Mouse (Mus musculus): ENCODE data around the gene Ank3. TPM values are rescaled to one million over a fixed set of nuclear protein-coding genes. Genes with fewer than 3 reads are reported as not detected.

Ank3 gene
- total RNA-seq, 2 experiments from 2014 or later = 525 to 540 TPM

GRCm38 (mm10) chr10:69810785-69811184 lies 412.2 kb downstream of the Ank3 start:
- DNase-seq (ENCODE audit: extremely low spot score in 1 of 2, low spot score in 2 of 2) = no peak
- intact Hi-C loops (cut with DNase I) = no loop called here

GRCm38 (mm10) chr10:69813823-69814522 lies 415.4 kb downstream of the Ank3 start:
- intact Hi-C loops (cut with DNase I) = no loop called here
- no peak for DNase-seq (ENCODE audit: extremely low spot score in 1 of 2, low spot score in 2 of 2)

GRCm38 (mm10) chr10:69821245-69821644 lies 422.7 kb downstream of the Ank3 start:
- no peak for DNase-seq (ENCODE audit: extremely low spot score in 1 of 2, low spot score in 2 of 2)
- intact Hi-C loops (cut with DNase I) = no loop called here

- intact Hi-C loops (cut with DNase I) = no loop called here
- no peak for DNase-seq (ENCODE audit: extremely low spot score in 1 of 2, low spot score in 2 of 2)
Measured at GRCm38 (mm10) chr10:69828770-69829169, 430.2 kb downstream of the Ank3 start.

GRCm38 (mm10) chr10:69829236-69829635 lies 430.7 kb downstream of the Ank3 start:
- no peak for DNase-seq (ENCODE audit: extremely low spot score in 1 of 2, low spot score in 2 of 2)
- intact Hi-C loops (cut with DNase I) = no loop called here

GRCm38 (mm10) chr10:69831568-69831967 lies 433.0 kb downstream of the Ank3 start:
- DNase-seq (ENCODE audit: extremely low spot score in 1 of 2, low spot score in 2 of 2) = no peak
- intact Hi-C loops (cut with DNase I) = no loop called here

- DNase-seq (ENCODE audit: extremely low spot score in 1 of 2, low spot score in 2 of 2) = no peak
- intact Hi-C loops (cut with DNase I) = no loop called here
Measured at GRCm38 (mm10) chr10:69832241-69832640, 433.7 kb downstream of the Ank3 start.

GRCm38 (mm10) chr10:69832822-69833221 lies 434.2 kb downstream of the Ank3 start:
- intact Hi-C loops (cut with DNase I) = no loop called here
- DNase-seq (ENCODE audit: extremely low spot score in 1 of 2, low spot score in 2 of 2) = no peak

- intact Hi-C loops (cut with DNase I) = no loop called here
- DNase-seq (ENCODE audit: extremely low spot score in 1 of 2, low spot score in 2 of 2) = no peak
Measured at GRCm38 (mm10) chr10:69834700-69835099, 436.1 kb downstream of the Ank3 start.

- intact Hi-C loops (cut with DNase I) = loop anchor here (2.0 kb wide), 1 partner anchor 183 kb away; no protein-coding TSS in a partner anchor
- no peak for DNase-seq (ENCODE audit: extremely low spot score in 1 of 2, low spot score in 2 of 2)
Measured at GRCm38 (mm10) chr10:69845749-69846148, 447.2 kb downstream of the Ank3 start.

- intact Hi-C loops (cut with DNase I) = no loop called here
- no peak for DNase-seq (ENCODE audit: extremely low spot score in 1 of 2, low spot score in 2 of 2)
Measured at GRCm38 (mm10) chr10:69852366-69853091, 454.0 kb downstream of the Ank3 start.

- no peak for DNase-seq (ENCODE audit: extremely low spot score in 1 of 2, low spot score in 2 of 2)
- intact Hi-C loops (cut with DNase I) = no loop called here
Measured at GRCm38 (mm10) chr10:69854587-69855185, 456.1 kb downstream of the Ank3 start.

GRCm38 (mm10) chr10:69858011-69858410 lies 459.4 kb downstream of the Ank3 start:
- DNase-seq (ENCODE audit: extremely low spot score in 1 of 2, low spot score in 2 of 2) = no peak
- intact Hi-C loops (cut with DNase I) = no loop called here

- peak in 1 of 2 experiments; percentile 78 for DNase-seq (ENCODE audit: extremely low spot score in 1 of 2, low spot score in 2 of 2)
- intact Hi-C loops (cut with DNase I) = no loop called here
Measured at GRCm38 (mm10) chr10:69858897-69859605, 460.5 kb downstream of the Ank3 start.

- no peak for DNase-seq (ENCODE audit: extremely low spot score in 1 of 2, low spot score in 2 of 2)
- intact Hi-C loops (cut with DNase I) = no loop called here
Measured at GRCm38 (mm10) chr10:69859848-69860479, 461.4 kb downstream of the Ank3 start.

- intact Hi-C loops (cut with DNase I) = no loop called here
- no peak for DNase-seq (ENCODE audit: extremely low spot score in 1 of 2, low spot score in 2 of 2)
Measured at GRCm38 (mm10) chr10:69862829-69863228, 464.3 kb downstream of the Ank3 start.

- intact Hi-C loops (cut with DNase I) = loop anchor here (2.0 to 5.0 kb wide), 2 partner anchors 94 to 427 kb away; no protein-coding TSS in a partner anchor
- peak; percentile 54 to 86 for DNase-seq (ENCODE audit: extremely low spot score in 1 of 2, low spot score in 2 of 2)
Measured at GRCm38 (mm10) chr10:69870348-69870747, 471.8 kb downstream of the Ank3 start.

- intact Hi-C loops (cut with DNase I) = loop anchor here (2.0 to 5.0 kb wide), 2 partner anchors 94 to 426 kb away; no protein-coding TSS in a partner anchor
- no peak for DNase-seq (ENCODE audit: extremely low spot score in 1 of 2, low spot score in 2 of 2)
Measured at GRCm38 (mm10) chr10:69870947-69871346, 472.4 kb downstream of the Ank3 start.
